Mouse (Mus musculus) forebrain, embryonic 14.5 days (tissue): ENCODE results near the gene Tead3. TPM values are rescaled to one million over a fixed set of nuclear protein-coding genes. Genes with fewer than 3 reads are reported as not detected.
"Not testable (repeated sequence)": the region's sequence is repeated elsewhere in the genome, so short reads cannot be mapped to it uniquely, and the experiment has no call there.

ENCODE experiments used
- ATAC-seq: fragments of 200-750 bp; cut with Nextera tagmentation; 2 replicates; pipeline ENCODE4 v1.8.0; 2017; ENCODE audit warnings: mild to moderate bottlenecking, moderate library complexity
- DNase-seq: peaks from one replicate; pipeline ENCODE4 v3.0.0-alpha.2; 2015; ENCODE audit warnings: low spot score
- H3K27ac ChIP-seq: fragments of 300-500 bp; sonication (generic); 2 replicates; pipeline ENCODE4 v1.5.1; 2014; ENCODE audit warnings: low read depth, mild to moderate bottlenecking, control low read depth, low read length, moderate library complexity
- H3K27me3 ChIP-seq: fragments of 300-500 bp; sonication (generic); replicated peaks from 2 replicates; pipeline ENCODE4 v1.6.1; 2014; ENCODE audit warnings: low read length, control low read depth, mixed read lengths; ENCODE audit not compliant: control insufficient read depth, insufficient read depth
- H3K36me3 ChIP-seq: fragments of 300-500 bp; sonication (generic); 2 replicates; pipeline ENCODE4 v1.6.1; 2014; ENCODE audit warnings: low read length, control low read depth; ENCODE audit not compliant: control insufficient read depth, insufficient read depth
- H3K4me1 ChIP-seq: fragments of 300-500 bp; sonication (generic); 2 replicates; pipeline ENCODE4 v1.6.1; 2014; ENCODE audit warnings: antibody characterized with exemption, low read length, control low read depth; ENCODE audit not compliant: control insufficient read depth, insufficient read depth
- H3K4me2 ChIP-seq: fragments of 300-500 bp; sonication (generic); 2 replicates; pipeline ENCODE4 v1.6.1; 2014; ENCODE audit warnings: mild to moderate bottlenecking, control low read depth, low read length
- H3K4me3 ChIP-seq: fragments of 300-500 bp; sonication (generic); 2 replicates; pipeline ENCODE4 v1.5.1; 2014; ENCODE audit warnings: low read depth, low read length, control low read depth
- H3K9ac ChIP-seq: fragments of 300-500 bp; sonication (generic); 2 replicates; pipeline ENCODE4 v1.6.1; 2014; ENCODE audit warnings: mild to moderate bottlenecking, low read length, control low read depth, moderate library complexity
- H3K9me3 ChIP-seq: fragments of 300-500 bp; sonication (generic); replicated peaks from 2 replicates; pipeline ENCODE4 v1.6.1; 2016; ENCODE audit warnings: low read length, control low read depth, mixed read lengths; ENCODE audit not compliant: control insufficient read depth
- WGBS: fragments of 180-500 bp; shearing (Covaris S2); extraction: QIAGEN DNeasy Blood & Tissue Kit; methylation state at CpG from one replicate; pipeline ENCODE4 v1.1.7; 2014; 5-methylcytosine and 5-hydroxymethylcytosine counted together
- polyA plus RNA-seq: library from polyadenylated mRNA; unstranded; fragments of >200 nt; fragmentation: Nextera tagmentation; extraction: Ambion mirVana; gene quantifications from 2 replicates; pipeline ENCODE4 v1.2.1, GENCODE M21; 2014

Gene Tead3
- polyA plus RNA-seq, 1 experiment from 2014 or later, result 1.8 TPM

- 8% methylated on average over 6 of the region's 6 CpGs for WGBS
- DNase-seq (no peak), ATAC-seq (no peak)
- no peaks in the 10 kb centered on the region for H3K36me3 ChIP-seq
- H3K9ac ChIP-seq, result no peak overlapping the region
- no peaks in the 10 kb centered on the region for H3K9me3 ChIP-seq
- no peak overlapping the region for H3K4me2 ChIP-seq
- no peak overlapping the region for H3K4me3 ChIP-seq
- H3K27me3 ChIP-seq, result peaks cover 43% of the 10 kb centered on the region
- peaks cover 5% of the 10 kb centered on the region; the same call in 1 of the 2 replicates for H3K4me1 ChIP-seq
- no peak overlapping the region for H3K27ac ChIP-seq
Measured at GRCm38 (mm10) chr17:28363507-28363906, 12.9 kb upstream of the Tead3 start.

GRCm38 (mm10) chr17:28362653-28363292 lies 12.2 kb upstream of the Tead3 start:
- peak; percentile 16 for DNase-seq
- Histone ChIP-seq H3K27ac (no peak overlapping the region), H3K4me3 (peak overlapping the region; percentile 21), H3K27me3 (peaks cover 43% of the 10 kb centered on the region), H3K9ac (peak overlapping the region; percentile 35), H3K9me3 (no peaks in the 10 kb centered on the region), H3K4me2 (peak overlapping the region; percentile 45), H3K36me3 (no peaks in the 10 kb centered on the region), H3K4me1 (peaks cover 5% of the 10 kb centered on the region; the same call in 1 of the 2 replicates)
- WGBS, result 4% methylated on average over 25 of the region's 25 CpGs
- ATAC-seq, result no peak

- Histone ChIP-seq H3K27ac (no peak overlapping the region), H3K4me3 (peak overlapping the region; percentile 21), H3K27me3 (peaks cover 43% of the 10 kb centered on the region), H3K4me1 (peaks cover 5% of the 10 kb centered on the region; the same call in 1 of the 2 replicates), H3K36me3 (no peaks in the 10 kb centered on the region), H3K9me3 (no peaks in the 10 kb centered on the region), H3K4me2 (peak overlapping the region; percentile 45), H3K9ac (peak overlapping the region; percentile 35; the same call in 1 of the 2 replicates)
- DNase-seq, result no peak
- ATAC-seq, result no peak
- 34% methylated on average over 11 of the region's 11 CpGs for WGBS
Measured at GRCm38 (mm10) chr17:28361921-28362652, 11.5 kb upstream of the Tead3 start.

GRCm38 (mm10) chr17:28360531-28361277 lies 10.1 kb upstream of the Tead3 start:
- peaks cover 5% of the 10 kb centered on the region; the same call in 1 of the 2 replicates for H3K4me1 ChIP-seq
- no peaks in the 10 kb centered on the region for H3K36me3 ChIP-seq
- peaks cover 43% of the 10 kb centered on the region for H3K27me3 ChIP-seq
- DNase-seq (no peak), ATAC-seq (no peak)
- H3K9me3 ChIP-seq, result no peaks in the 10 kb centered on the region
- no peak overlapping the region for H3K4me2 ChIP-seq
- no peak overlapping the region for H3K9ac ChIP-seq
- H3K4me3 ChIP-seq, result no peak overlapping the region
- H3K27ac ChIP-seq, result no peak overlapping the region
- WGBS, result 81% methylated on average over 9 of the region's 9 CpGs

- H3K4me2 ChIP-seq, ATAC-seq, H3K9ac ChIP-seq, DNase-seq, H3K27ac ChIP-seq, H3K9me3 ChIP-seq, H3K4me1 ChIP-seq, H3K36me3 ChIP-seq, H3K4me3 ChIP-seq: not testable (repeated sequence)
- 17% methylated on average over 22 of the region's 24 CpGs for WGBS
- peaks cover 25% of the 10 kb centered on the region for H3K27me3 ChIP-seq
Measured at GRCm38 (mm10) chr17:28358576-28359261, 8.1 kb upstream of the Tead3 start.

GRCm38 (mm10) chr17:28355871-28356270 lies 5.3 kb upstream of the Tead3 start:
- Histone ChIP-seq H3K9ac (no peak overlapping the region), H3K36me3 (no peaks in the 10 kb centered on the region), H3K27ac (no peak overlapping the region), H3K27me3 (peaks cover 14% of the 10 kb centered on the region; the same call in 1 of the 2 replicates), H3K4me1 (0 out of 2 replicates have a peak, but pooled peaks cover 2% of the 10 kb centered on the region), H3K4me3 (no peak overlapping the region), H3K9me3 (no peaks in the 10 kb centered on the region), H3K4me2 (no peak overlapping the region)
- WGBS, result 87% methylated on average over 12 of the region's 12 CpGs
- DNase-seq (no peak), ATAC-seq (no peak)

GRCm38 (mm10) chr17:28352018-28352417 lies 1.4 kb upstream of the Tead3 start:
- H3K4me1 ChIP-seq, result peaks cover 11% of the 10 kb centered on the region; the same call in 1 of the 2 replicates
- H3K4me3 ChIP-seq, result peak overlapping the region; percentile 59; the same call in 1 of the 2 replicates
- H3K4me2 ChIP-seq, result no peak overlapping the region
- H3K36me3 ChIP-seq, result no peaks in the 10 kb centered on the region
- H3K9ac ChIP-seq, result no peak overlapping the region
- ATAC-seq, result no peak
- H3K27ac ChIP-seq, result no peak overlapping the region
- H3K9me3 ChIP-seq, result no peaks in the 10 kb centered on the region
- no peak for DNase-seq
- H3K27me3 ChIP-seq, result 0 out of 2 replicates have a peak, but pooled peaks cover 10% of the 10 kb centered on the region
- WGBS, result 18% methylated on average over 11 of the region's 11 CpGs

- ATAC-seq (no peak), DNase-seq (no peak)
- no peaks in the 10 kb centered on the region for H3K9me3 ChIP-seq
- peak overlapping the region; percentile 81 for H3K4me2 ChIP-seq
- under 1% methylated on average over 27 of the region's 29 CpGs for WGBS
- peak overlapping the region; percentile 59 for H3K4me3 ChIP-seq
- H3K27ac ChIP-seq, result no peak overlapping the region
- peak overlapping the region; percentile 35 for H3K9ac ChIP-seq
- H3K4me1 ChIP-seq, result peaks cover 11% of the 10 kb centered on the region; the same call in 1 of the 2 replicates
- H3K36me3 ChIP-seq, result no peaks in the 10 kb centered on the region
- H3K27me3 ChIP-seq, result 0 out of 2 replicates have a peak, but pooled peaks cover 10% of the 10 kb centered on the region
Measured at GRCm38 (mm10) chr17:28351353-28351890, 805 bp upstream of the Tead3 start.
